Mouse (Mus musculus): ENCODE results near the gene Alkal2. TPM values are rescaled to one million over a fixed set of nuclear protein-coding genes. Genes with fewer than 3 reads are reported as not detected.

The Alkal2 gene
- polyA plus RNA-seq, 1 experiment from 2014 or later: 0.25 TPM

Other genes starting within 250 kb of the Alkal2 start
- 160 and 162 TPM in 2 replicates for gene Acp1, start 27.3 kb downstream of the Alkal2 start, polyA plus RNA-seq (2015; fragmentation: Nextera tagmentation; extraction: Ambion mirVana)
- 12.2 and 14.8 TPM in 2 replicates for gene Sh3yl1, start 27.3 kb downstream of the Alkal2 start, polyA plus RNA-seq (2015; fragmentation: Nextera tagmentation; extraction: Ambion mirVana)
- 2.4 and 3.4 TPM in 2 replicates for gene Fam110c, start 189.5 kb downstream of the Alkal2 start, polyA plus RNA-seq (2015; fragmentation: Nextera tagmentation; extraction: Ambion mirVana)

Measured in lung, embryonic 16.5 days (tissue).